Comparison of ENCODE assay signal across 21 mouse cellular contexts in the genomic region with DNA sequence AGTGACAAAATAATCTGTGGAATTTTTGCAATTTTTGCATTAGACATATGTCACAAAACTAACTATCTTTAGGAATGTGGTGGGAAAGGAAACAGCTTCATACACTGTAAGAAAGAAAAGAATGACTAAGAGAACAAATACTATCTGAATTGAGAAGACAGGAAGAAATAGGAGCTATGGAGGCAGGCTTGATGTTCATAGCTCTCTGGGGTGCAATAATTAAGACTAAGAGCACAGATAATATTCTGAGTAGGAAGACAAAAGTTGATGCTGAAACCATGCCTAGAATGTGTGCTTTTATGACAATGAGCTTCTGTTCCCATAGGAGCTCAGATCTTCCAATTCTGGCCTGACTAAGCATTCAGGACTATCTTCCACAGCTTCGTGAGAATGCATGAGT.
DNase-seq lines count a peak whose midpoint lies in the region; ATAC-seq lines count a peak whose summit lies in the region.
"Had no signal": no experiment of that assay in that cellular context is flagged by ENCODE, and none has a peak within 500 bp of the region (broad histone marks: within the 10 kb centered on the region; RNA-seq: fewer than 3 reads in every experiment).

No protein-coding gene starts in this region.

- peak; percentile 51; the same call in 1 of the 2 replicates for ATAC-seq in kidney, embryonic 16.5 days (ENCODE audit: low FRiP score, low TSS enrichment)
- ATAC-seq in midbrain, embryonic 11.5 days (ENCODE audit: low FRiP score) = no peak
- ATAC-seq: forebrain, postnatal 0 days had no signal

- H3K36me3 ChIP-seq in kidney, embryonic 16.5 days (ENCODE audit: insufficient read depth, low read length) = no peaks in the 10 kb centered on the region
- H3K36me3 ChIP-seq in midbrain, embryonic 11.5 days (ENCODE audit: control insufficient read depth, insufficient read depth, low read length) = no peaks in the 10 kb centered on the region
- H3K36me3 ChIP-seq in midbrain, embryonic 10.5 days = no peaks in the 10 kb centered on the region
- H3K36me3 ChIP-seq: G1E; heart, embryonic 12.5 days; heart, embryonic 15.5 days; hindbrain, embryonic 10.5 days; hindbrain, embryonic 13.5 days had no signal

- no peaks in the 10 kb centered on the region for H3K4me1 ChIP-seq in kidney, embryonic 16.5 days (ENCODE audit: insufficient read depth, low read length)
- H3K4me1 ChIP-seq in midbrain, embryonic 11.5 days (ENCODE audit: control insufficient read depth, insufficient read depth, low read length) = no peaks in the 10 kb centered on the region
- H3K4me1 ChIP-seq in midbrain, embryonic 10.5 days = no peaks in the 10 kb centered on the region
- H3K4me1 ChIP-seq: heart, embryonic 12.5 days; heart, embryonic 15.5 days; hindbrain, embryonic 10.5 days; hindbrain, embryonic 13.5 days had no signal

- no peak overlapping the region for H3K4me2 ChIP-seq in kidney, embryonic 16.5 days (replicated peaks; ENCODE audit: low read depth, low read length)
- H3K4me2 ChIP-seq in midbrain, embryonic 11.5 days = no peak overlapping the region
- H3K4me2 ChIP-seq: heart, embryonic 12.5 days; heart, embryonic 15.5 days; hindbrain, embryonic 13.5 days had no signal

- WGBS in kidney, embryonic 16.5 days = 46% methylated on average over 1 of the region's 1 CpGs
- 53% methylated on average over 1 of the region's 1 CpGs for WGBS in midbrain, embryonic 11.5 days
- WGBS in midbrain, embryonic 10.5 days = 69% methylated on average over 1 of the region's 1 CpGs

- H3K9ac ChIP-seq in kidney, embryonic 16.5 days (replicated peaks; ENCODE audit: low read length) = no peak overlapping the region
- no peak overlapping the region for H3K9ac ChIP-seq in midbrain, embryonic 11.5 days (ENCODE audit: low read length)
- H3K9ac ChIP-seq: forebrain, postnatal 0 days; heart, embryonic 12.5 days; heart, embryonic 15.5 days; hindbrain, embryonic 13.5 days had no signal

- no peak overlapping the region for H3K27ac ChIP-seq in kidney, embryonic 16.5 days (ENCODE audit: low read length)
- H3K27ac ChIP-seq in midbrain, embryonic 11.5 days (ENCODE audit: low read depth, low read length) = no peak overlapping the region
- H3K27ac ChIP-seq in midbrain, embryonic 10.5 days (replicated peaks) = no peak overlapping the region
- H3K27ac ChIP-seq: gastrocnemius, adult 2 months; heart, embryonic 15.5 days; hindbrain, embryonic 10.5 days; hindbrain, embryonic 13.5 days had no signal

- H3K4me3 ChIP-seq in kidney, embryonic 16.5 days (ENCODE audit: low read length) = no peak overlapping the region
- no peak overlapping the region for H3K4me3 ChIP-seq in midbrain, embryonic 11.5 days (ENCODE audit: low read depth, low read length)
- H3K4me3 ChIP-seq in midbrain, embryonic 10.5 days = no peak overlapping the region
- H3K4me3 ChIP-seq: gastrocnemius, adult 2 months; heart, embryonic 12.5 days; heart, embryonic 15.5 days; hindbrain, embryonic 10.5 days; hindbrain, embryonic 13.5 days had no signal

- H3K9me3 ChIP-seq in kidney, embryonic 16.5 days (ENCODE audit: low read length) = no peaks in the 10 kb centered on the region
- no peaks in the 10 kb centered on the region for H3K9me3 ChIP-seq in midbrain, embryonic 11.5 days (ENCODE audit: control insufficient read depth, low read length)
- no peaks in the 10 kb centered on the region for H3K9me3 ChIP-seq in midbrain, embryonic 10.5 days (replicated peaks)
- H3K9me3 ChIP-seq: G1E; heart, embryonic 12.5 days; heart, embryonic 15.5 days; hindbrain, embryonic 10.5 days; hindbrain, embryonic 13.5 days had no signal

- H3K27me3 ChIP-seq in kidney, embryonic 16.5 days (ENCODE audit: insufficient read depth, low read length) = no peaks in the 10 kb centered on the region
- no peaks in the 10 kb centered on the region for H3K27me3 ChIP-seq in midbrain, embryonic 11.5 days (ENCODE audit: control insufficient read depth, insufficient read depth, low read length)
- H3K27me3 ChIP-seq in midbrain, embryonic 10.5 days (ENCODE audit: low read depth, poor library complexity, severe bottlenecking) = no peaks in the 10 kb centered on the region
- H3K27me3 ChIP-seq: CH12.LX; heart, embryonic 12.5 days; heart, embryonic 15.5 days; hindbrain, embryonic 13.5 days had no signal

- no peak for DNase-seq in kidney, adult 8-10 months
- peak; percentile 19 for DNase-seq in midbrain, embryonic 11.5 days (ENCODE audit: low spot score, missing footprints)
- DNase-seq in midbrain, embryonic 10.5 days (ENCODE audit: low spot score) = no peak
- peak; percentile 1 for DNase-seq in mesoderm, embryonic 11.5 days (ENCODE audit: low read depth, low spot score)
- DNase-seq in heart, adult 18-20 months = no peak
- DNase-seq: adrenal gland, adult 2 months; adrenal gland, postnatal 14 days; B cell, adult 2 months; cerebellum, adult 11-12 months; cerebellum, adult 8-10 months; forebrain, postnatal 0 days; gastrocnemius, adult 2 months; heart, postnatal 10 days; heart, postnatal 36 days had no signal

Comparison
In these comparisons a context has a peak if more than half of its experiments do, and no peak if none do; other contexts are left out.
1. DNase-seq: peak in midbrain, embryonic 11.5 days (single experiment) and mesoderm, embryonic 11.5 days (single experiment); none in kidney, adult 8-10 months (0 of 2), midbrain, embryonic 10.5 days (single experiment) and heart, adult 18-20 months (0 of 2).